Mouse (Mus musculus) limb, embryonic 14.5 days (tissue): ENCODE measurements around the gene Hint3. TPM values are rescaled to one million over a fixed set of nuclear protein-coding genes. Genes with fewer than 3 reads are reported as not detected.
A peak's percentile ranks its signal among the peaks of the same experiment; 100 is the strongest.
"Not testable (repeated sequence)": the region's sequence is repeated elsewhere in the genome, so short reads cannot be mapped to it uniquely, and the experiment has no call there.

Source experiments
- ATAC-seq: fragments of 200-750 bp; cut with Nextera tagmentation; 2 replicates; pipeline ENCODE4 v1.8.0; 2017; ENCODE audit warnings: low read depth, moderate number of reproducible peaks, moderate TSS enrichment; ENCODE audit not compliant: low FRiP score
- DNase-seq: peaks from one replicate; pipeline ENCODE4 v3.0.0-alpha.2; 2015; ENCODE audit warnings: low spot score
- H3K27ac ChIP-seq: fragments of 300-500 bp; sonication (generic); replicated peaks from 2 replicates; pipeline ENCODE4 v1.5.1; 2014; ENCODE audit warnings: low read depth, mild to moderate bottlenecking, low read length, moderate library complexity, mixed read lengths
- H3K27me3 ChIP-seq: fragments of 300-500 bp; sonication (generic); 2 replicates; pipeline ENCODE4 v1.6.1; 2014; ENCODE audit warnings: low read length, mixed read lengths; ENCODE audit not compliant: control insufficient read depth, insufficient read depth
- H3K36me3 ChIP-seq: fragments of 300-500 bp; sonication (generic); 2 replicates; pipeline ENCODE4 v1.6.1; 2014; ENCODE audit warnings: mild to moderate bottlenecking, low read length, moderate library complexity, mixed read lengths; ENCODE audit not compliant: control insufficient read depth, insufficient read depth
- H3K4me1 ChIP-seq: fragments of 300-500 bp; sonication (generic); 2 replicates; pipeline ENCODE4 v1.6.1; 2014; ENCODE audit warnings: antibody characterized with exemption, low read length, mixed read lengths; ENCODE audit not compliant: control insufficient read depth, insufficient read depth
- H3K4me2 ChIP-seq: fragments of 300-500 bp; sonication (generic); replicated peaks from 2 replicates; pipeline ENCODE4 v1.6.1; 2014; ENCODE audit warnings: low read depth, mild to moderate bottlenecking, low read length, moderate library complexity; ENCODE audit not compliant: severe bottlenecking
- H3K4me3 ChIP-seq: fragments of 300-500 bp; sonication (generic); replicated peaks from 2 replicates; pipeline ENCODE4 v1.5.1; 2014; ENCODE audit warnings: low read length
- H3K9ac ChIP-seq: fragments of 300-500 bp; sonication (generic); 2 replicates; pipeline ENCODE4 v1.6.1; 2014; ENCODE audit warnings: mild to moderate bottlenecking, low read depth, low read length, moderate library complexity; ENCODE audit not compliant: severe bottlenecking
- H3K9me3 ChIP-seq: fragments of 300-500 bp; sonication (generic); 2 replicates; pipeline ENCODE4 v1.6.1; 2016; ENCODE audit warnings: low read length; ENCODE audit not compliant: control insufficient read depth
- POLR2A ChIP-seq: fragments of 200-500 bp; IDR thresholded peaks from 2 replicates; pipeline ENCODE4 v1.8.0; 2012; ENCODE audit warnings: inconsistent platforms, mild to moderate bottlenecking, moderate library complexity, borderline replicate concordance; ENCODE audit not compliant: insufficient read depth, insufficient read length; ENCODE audit errors: extremely low read depth
- WGBS: fragments of 180-500 bp; shearing (Covaris S2); extraction: QIAGEN DNeasy Blood & Tissue Kit; methylation state at CpG from one replicate; pipeline ENCODE4 v1.1.7; 2014; 5-methylcytosine and 5-hydroxymethylcytosine counted together
- polyA plus RNA-seq, 2 experiments: library from polyadenylated mRNA; depleted of rRNA in 1 of 2; stranded (reverse) in 1 of 2; unstranded in 1 of 2; fragments of >200 nt; fragmentation: Nextera tagmentation in 1 of 2; extraction: Ambion mirVana in 1 of 2; gene quantifications; 2 replicates each; pipeline versions ENCODE4 v1.2.1 to v1.2.3; 2012 to 2014

Hint3 gene
- polyA plus RNA-seq, 2 experiments: 9.5 to 18.5 TPM

DNA sequence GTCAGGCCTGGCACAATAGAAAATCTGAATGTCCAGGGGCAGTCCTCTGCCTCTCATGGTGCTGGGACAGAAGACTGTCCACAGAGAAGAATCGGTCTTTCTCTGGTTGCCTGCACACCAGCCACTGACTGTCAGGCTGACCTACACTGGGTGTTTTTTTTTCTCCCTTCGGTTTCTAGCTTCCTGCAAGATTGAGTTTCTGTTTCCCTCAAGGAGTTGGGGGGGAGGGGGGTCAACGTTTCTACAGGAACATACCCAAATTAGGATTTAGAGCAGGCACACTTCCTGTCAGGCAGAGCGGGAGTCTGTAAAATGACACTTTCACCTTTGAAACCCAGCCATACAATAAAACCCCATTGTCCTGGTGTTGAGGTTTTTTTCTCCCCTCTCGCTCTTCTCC, 26.2 kb upstream of the Hint3 start:
- Histone ChIP-seq H3K27ac (0 out of 2 replicates have a peak overlapping the region, but pooled peaks have one; percentile 8), H3K4me3 (peak overlapping the region; percentile 14), H3K4me1 (no peaks in the 10 kb centered on the region), H3K4me2 (peak overlapping the region; percentile 36), H3K9ac (peak overlapping the region; percentile 44; the same call in 1 of the 2 replicates), H3K9me3 (no peaks in the 10 kb centered on the region), H3K27me3 (no peaks in the 10 kb centered on the region), H3K36me3 (peaks cover 21% of the 10 kb centered on the region)
- DNase-seq: peak; percentile 25
- ATAC-seq: peak; percentile 79
- no peak for TF ChIP-seq POLR2A
- WGBS: 11% methylated on average over 5 of the region's 5 CpGs

DNA sequence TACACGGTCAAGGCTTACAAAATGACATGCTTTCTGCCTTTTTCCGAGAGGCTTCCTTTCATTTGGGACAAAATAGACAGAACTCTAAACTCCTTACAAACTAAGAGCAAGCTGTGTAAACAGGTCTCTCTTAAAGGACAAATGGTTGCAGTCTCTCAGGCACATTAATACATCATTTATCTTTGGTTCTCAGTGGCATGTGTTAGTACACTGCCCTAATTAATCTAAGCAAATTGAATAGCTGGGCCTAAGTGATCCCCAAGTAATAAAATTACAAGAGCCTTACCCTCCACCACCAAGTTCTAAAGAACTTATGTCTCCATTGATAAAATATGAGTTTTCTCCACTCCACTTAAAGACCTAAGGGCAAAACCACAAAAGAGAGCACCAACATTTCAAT, 18.2 kb upstream of the Hint3 start:
- Histone ChIP-seq H3K36me3 (peaks cover 16% of the 10 kb centered on the region), H3K27me3 (no peaks in the 10 kb centered on the region), H3K4me1 (no peaks in the 10 kb centered on the region), H3K9me3 (no peaks in the 10 kb centered on the region), H3K9ac (no peak overlapping the region), H3K27ac (no peak overlapping the region), H3K4me3 (no peak overlapping the region), H3K4me2 (no peak overlapping the region)
- no peak for DNase-seq
- no peak for ATAC-seq
- 65% methylated on average over 2 of the region's 2 CpGs for whole genome bisulfite sequencing
- TF ChIP-seq POLR2A: no peak

DNA sequence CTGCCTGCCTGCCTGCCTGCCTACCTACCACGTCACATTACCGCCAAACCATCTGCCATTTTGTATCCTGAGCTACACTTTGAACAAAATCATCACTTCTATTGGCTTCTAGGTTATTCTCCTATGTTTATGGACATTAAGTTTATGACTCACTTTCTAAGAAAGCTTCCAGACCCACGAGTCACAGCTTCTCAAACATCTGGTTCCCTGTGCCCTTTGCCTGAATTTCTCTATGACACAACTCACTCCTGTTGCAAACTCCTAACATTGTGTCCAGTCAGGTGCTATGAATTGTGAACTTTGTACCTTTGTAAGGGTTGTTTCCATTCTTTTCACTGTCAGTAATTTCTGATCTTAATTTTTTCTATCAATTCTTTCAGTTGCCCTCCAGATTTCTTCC, 8.8 kb upstream of the Hint3 start:
- ATAC-seq (no peak), DNase-seq (no peak)
- H3K9me3 ChIP-seq: no peaks in the 10 kb centered on the region
- H3K4me2 ChIP-seq: no peak overlapping the region
- WGBS: 76% methylated on average over 3 of the region's 3 CpGs
- no peak overlapping the region for H3K27ac ChIP-seq
- H3K27me3 ChIP-seq: no peaks in the 10 kb centered on the region
- H3K36me3 ChIP-seq: no peaks in the 10 kb centered on the region
- H3K4me3 ChIP-seq: no peak overlapping the region
- H3K9ac ChIP-seq: no peak overlapping the region
- no peaks in the 10 kb centered on the region for H3K4me1 ChIP-seq
- TF ChIP-seq POLR2A: no peak

DNA sequence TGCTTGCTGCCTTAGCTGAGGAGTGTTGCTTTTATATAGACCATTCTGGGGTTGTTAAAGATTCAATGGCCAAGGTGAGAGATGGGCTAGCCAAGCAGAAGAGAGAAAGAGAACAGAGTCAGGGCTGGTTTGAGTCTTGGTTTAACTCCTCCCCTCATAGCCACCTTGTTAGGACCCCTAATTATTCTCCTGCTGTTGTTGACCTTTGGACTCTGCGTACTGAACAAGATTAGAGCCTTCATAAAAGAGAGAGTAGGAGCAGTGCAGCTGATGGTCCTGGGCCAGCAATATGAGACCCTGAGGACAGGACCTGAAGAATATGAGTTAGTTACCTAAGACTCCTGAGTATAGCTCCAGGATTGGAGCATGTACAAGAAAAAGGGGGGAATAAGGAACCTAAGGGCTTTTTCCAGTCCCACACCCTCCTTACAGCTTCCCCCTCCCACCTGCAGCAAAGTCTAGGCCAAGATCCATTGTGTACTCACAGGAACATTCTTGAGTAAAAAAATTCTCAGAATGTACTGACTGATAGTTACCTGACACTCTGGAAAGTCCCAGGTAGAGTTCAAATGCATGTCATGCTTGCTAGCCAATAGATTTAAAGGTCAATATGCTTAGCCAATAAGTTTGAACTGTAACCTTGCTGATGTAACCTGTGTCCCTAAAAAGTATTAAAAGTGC, 7.2 kb upstream of the Hint3 start:
- H3K9ac ChIP-seq, H3K27ac ChIP-seq, H3K36me3 ChIP-seq, H3K9me3 ChIP-seq, H3K4me2 ChIP-seq, H3K27me3 ChIP-seq, H3K4me3 ChIP-seq, H3K4me1 ChIP-seq, DNase-seq, ATAC-seq: not testable (repeated sequence)
- 57% methylated on average over 1 of the region's 1 CpGs for WGBS

DNA sequence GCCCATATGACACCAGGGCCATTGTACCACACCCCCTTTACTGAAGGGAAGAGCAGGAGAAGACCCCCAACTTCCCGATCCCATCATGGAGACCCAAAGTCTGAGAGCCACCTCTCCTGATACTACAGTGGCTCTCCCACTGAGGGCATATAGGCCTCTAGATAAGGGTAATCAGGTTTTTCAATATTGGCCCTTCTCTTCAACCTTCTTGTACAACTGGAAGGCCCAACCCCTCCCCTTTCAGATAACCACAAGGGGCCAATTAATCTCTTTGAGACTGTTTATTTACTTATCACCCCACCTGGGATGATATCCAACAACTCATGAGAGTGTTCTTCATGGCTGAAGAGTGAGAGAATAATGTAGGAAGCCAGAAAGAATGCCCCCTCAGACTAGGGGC, 3.3 kb upstream of the Hint3 start:
- Histone ChIP-seq H3K4me1 (no peaks in the 10 kb centered on the region), H3K27ac (no peak overlapping the region), H3K36me3 (no peaks in the 10 kb centered on the region), H3K9ac (no peak overlapping the region), H3K27me3 (no peaks in the 10 kb centered on the region), H3K4me3 (no peak overlapping the region), H3K4me2 (no peak overlapping the region), H3K9me3 (no peaks in the 10 kb centered on the region)
- WGBS: 79% methylated on average over 1 of the region's 1 CpGs
- no peak for TF ChIP-seq POLR2A
- DNase-seq: no peak
- no peak for ATAC-seq

DNA sequence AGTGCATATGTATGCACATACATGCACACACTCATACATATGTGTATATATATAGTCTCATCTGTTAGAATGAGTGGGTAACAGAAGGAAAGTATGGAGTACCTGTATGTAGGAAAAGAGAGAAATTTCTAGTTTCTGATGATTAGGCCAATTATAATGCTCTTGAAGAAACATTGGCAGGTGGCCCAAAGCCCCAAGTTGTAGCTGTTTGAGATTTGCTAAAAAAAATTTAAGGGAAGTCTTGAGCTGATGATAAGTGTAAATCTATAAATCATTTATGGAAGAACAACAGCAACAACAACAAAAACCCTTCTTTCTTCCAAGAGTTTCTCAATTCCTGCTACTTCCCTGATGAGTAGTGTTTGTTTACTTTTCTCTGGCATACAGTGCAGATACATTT, 545 bp upstream of the Hint3 start:
- no peak for ATAC-seq

DNA sequence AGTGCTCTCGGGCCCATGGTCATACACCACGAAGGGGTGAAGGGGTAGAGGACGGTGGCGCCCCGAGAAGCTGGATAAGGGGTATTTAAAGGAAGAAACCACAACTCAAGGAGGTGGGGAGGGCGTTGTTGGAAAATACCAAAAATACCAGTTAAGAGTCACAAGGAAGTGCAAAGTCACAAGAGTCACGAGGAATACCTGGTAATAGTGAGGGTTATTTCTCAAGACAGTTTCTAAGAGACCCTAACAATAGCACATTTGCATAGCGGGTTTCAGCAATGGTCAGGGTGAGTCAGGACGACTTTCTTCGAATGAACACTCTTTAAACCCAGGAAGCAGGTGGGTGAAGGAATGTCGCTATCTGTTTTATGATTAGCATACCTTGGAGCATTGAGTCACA, 988 bp downstream of the Hint3 start:
- H3K27ac ChIP-seq, H3K9ac ChIP-seq, H3K4me1 ChIP-seq, H3K4me2 ChIP-seq, H3K27me3 ChIP-seq, ATAC-seq, H3K4me3 ChIP-seq, H3K36me3 ChIP-seq, DNase-seq, H3K9me3 ChIP-seq: not testable (repeated sequence)
- 87% methylated on average over 11 of the region's 11 CpGs for WGBS

More for the DNA sequence above, 545 bp upstream of the Hint3 start:
- Histone ChIP-seq H3K4me1 (no peaks in the 10 kb centered on the region), H3K4me2 (no peak overlapping the region), H3K27ac (no peak overlapping the region), H3K36me3 (no peaks in the 10 kb centered on the region), H3K9me3 (no peaks in the 10 kb centered on the region), H3K4me3 (no peak overlapping the region), H3K27me3 (no peaks in the 10 kb centered on the region), H3K9ac (no peak overlapping the region)
- no peak for DNase-seq
- no peak for TF ChIP-seq POLR2A
